Mouse (Mus musculus) frontal cortex, adult (tissue): ENCODE measurements at regions not wholly inside any gene's neighbourhood (a gene's known extent, or its start where the extent isn't known, plus 50 kb on each side); places are given as distances from the start of the nearest gene placed in this dataset.

Experiments
- ATAC-seq: cut with Nextera tagmentation; 2 replicates; pipeline ENCODE4 v1.9.2; 2017; ENCODE audit warnings: mild to moderate bottlenecking, moderate library complexity, mixed read lengths; ENCODE audit not compliant: low TSS enrichment

- no peak for ATAC-seq
Measured at GRCm38 (mm10) chr6:147970162-147970608, 76.9 kb upstream of the Far2 start.

DNA sequence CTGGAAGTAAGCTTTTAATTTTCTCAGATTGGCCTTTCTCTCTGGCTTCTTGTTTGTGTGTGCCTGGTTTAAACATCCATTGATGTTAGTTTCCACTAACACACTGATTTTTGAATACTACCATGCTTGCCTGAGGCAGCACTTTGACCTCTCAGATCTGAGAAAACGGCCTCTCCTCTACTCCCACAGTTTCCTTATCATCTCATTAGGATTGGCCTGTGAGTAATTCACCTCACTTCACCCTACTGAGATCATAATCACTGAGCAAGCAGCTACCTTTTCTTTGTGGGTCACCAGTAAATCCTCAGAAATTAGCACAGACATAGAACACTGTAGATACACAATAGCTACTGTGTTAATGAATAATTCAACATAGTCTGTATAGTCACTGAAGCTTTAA, 74.5 kb upstream of the Far2 start:
- no peak for ATAC-seq

- no peak for ATAC-seq
Measured at GRCm38 (mm10) chr6:147973059-147973458, 74.0 kb upstream of the Far2 start.

DNA sequence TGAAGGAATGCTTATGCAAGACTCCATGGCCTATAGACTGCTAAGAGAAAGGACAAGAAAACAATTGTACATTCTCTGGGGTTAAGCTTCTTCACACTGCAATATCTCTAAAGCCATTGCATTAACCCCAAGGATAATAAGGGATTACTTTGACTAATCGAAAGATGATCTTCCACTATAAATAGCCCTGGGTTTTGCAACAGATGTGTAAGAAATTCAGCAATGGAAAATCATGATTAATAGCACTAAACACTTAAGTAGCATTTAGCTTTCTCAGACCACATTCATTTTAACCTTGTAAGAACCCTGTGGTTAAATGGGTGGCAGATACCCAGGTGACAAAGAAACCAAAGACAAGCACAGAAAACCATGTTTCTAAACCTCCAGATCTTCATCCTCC, 71.1 kb upstream of the Far2 start:
- ATAC-seq, result no peak

GRCm38 (mm10) chr6:147989381-147989780, 57.7 kb upstream of the Far2 start:
- no peak for ATAC-seq
